Mouse (Mus musculus): ENCODE results near the gene Trpt1. TPM values are rescaled to one million over a fixed set of nuclear protein-coding genes. Genes with fewer than 3 reads are reported as not detected.

The Trpt1 gene
- polyA plus RNA-seq, 1 experiment from 2014 or later, result 22.0 TPM

- Histone ChIP-seq H3K27me3 (ENCODE audit: control insufficient read depth, insufficient read depth, low read length) (no peaks in the 10 kb centered on the region), H3K4me3 (ENCODE audit: control insufficient read depth in 1 of 2, insufficient read depth in 1 of 2, low read depth in 1 of 2, low read length in 2 of 2) (peak within 1 kb of the TSS; percentile 70 to 74), H3K9me3 (ENCODE audit: control insufficient read depth, low read length) (no peaks in the 10 kb centered on the region), H3K4me1 (ENCODE audit: control insufficient read depth in 2 of 2, insufficient read depth in 2 of 2, low read length in 2 of 2) (peaks cover 7 to 35% of the 10 kb centered on the region in 2 experiments), H3K27ac (replicated peaks in 1 of 2; ENCODE audit: control insufficient read depth in 1 of 2, insufficient read depth in 1 of 2, low read depth in 2 of 2, low read length in 2 of 2) (peak within 1 kb of the TSS; percentile 85 to 94), H3K36me3 (ENCODE audit: control insufficient read depth, insufficient read depth, low read length) (peaks cover 7% of the 10 kb centered on the region; the same call in 1 of the 2 replicates), H3K9ac (ENCODE audit: low read length) (peak within 1 kb of the TSS; percentile 92), H3K4me2 (ENCODE audit: low read length) (peak within 1 kb of the TSS; percentile 76)
- under 1% methylated on average over 49 of the region's 49 CpGs for WGBS
- peak; percentile 99 for ATAC-seq (ENCODE audit: insufficient number of reproducible peaks, insufficient read depth, low FRiP score, low read depth)
Observed at GRCm38 (mm10) chr19:7039841-7040636, 44.1 kb downstream of the Trpt1 start, which contains the start of gene Stip1. Gene Stip1, minus strand, starts transcription at chr19:7039967.

GRCm38 (mm10) chr19:7040637-7041130 lies 44.8 kb downstream of the Trpt1 start:
- no peak for ATAC-seq (ENCODE audit: insufficient number of reproducible peaks, insufficient read depth, low FRiP score, low read depth)
- H3K9ac ChIP-seq (ENCODE audit: low read length), result peak overlapping the region; percentile 83

GRCm38 (mm10) chr19:7041171-7041570 lies 45.2 kb downstream of the Trpt1 start:
- Histone ChIP-seq H3K9ac (ENCODE audit: low read length) (peak overlapping the region; percentile 83; the same call in 1 of the 2 replicates), H3K4me1 (ENCODE audit: control insufficient read depth in 2 of 2, insufficient read depth in 2 of 2, low read length in 2 of 2) (peaks cover 12 to 35% of the 10 kb centered on the region in 2 experiments), H3K9me3 (ENCODE audit: control insufficient read depth, low read length) (no peaks in the 10 kb centered on the region), H3K27ac (replicated peaks in 1 of 2; ENCODE audit: control insufficient read depth in 1 of 2, insufficient read depth in 1 of 2, low read depth in 2 of 2, low read length in 2 of 2) (peak overlapping the region; percentile 85 to 94; a peak in 2 of 4 replicates), H3K4me3 (ENCODE audit: control insufficient read depth in 1 of 2, insufficient read depth in 1 of 2, low read depth in 1 of 2, low read length in 2 of 2) (no peak overlapping the region), H3K36me3 (ENCODE audit: control insufficient read depth, insufficient read depth, low read length) (no peaks in the 10 kb centered on the region), H3K27me3 (ENCODE audit: control insufficient read depth, insufficient read depth, low read length) (no peaks in the 10 kb centered on the region), H3K4me2 (ENCODE audit: low read length) (peak overlapping the region; percentile 76; the same call in 1 of the 2 replicates)
- no peak for ATAC-seq (ENCODE audit: insufficient number of reproducible peaks, insufficient read depth, low FRiP score, low read depth)
- 77% methylated on average over 2 of the region's 2 CpGs for WGBS

More at GRCm38 (mm10) chr19:7040637-7041130, 44.8 kb downstream of the Trpt1 start:
- H3K36me3 ChIP-seq (ENCODE audit: control insufficient read depth, insufficient read depth, low read length), result 0 out of 2 replicates have a peak, but pooled peaks cover under 1% of the 10 kb centered on the region
- peak overlapping the region; percentile 47 to 55 for H3K4me3 ChIP-seq (ENCODE audit: control insufficient read depth in 1 of 2, insufficient read depth in 1 of 2, low read depth in 1 of 2, low read length in 2 of 2)
- WGBS, result 16% methylated on average over 13 of the region's 13 CpGs
- H3K4me1 ChIP-seq (ENCODE audit: control insufficient read depth in 2 of 2, insufficient read depth in 2 of 2, low read length in 2 of 2), result peaks cover 12 to 35% of the 10 kb centered on the region in 2 experiments
- H3K27ac ChIP-seq (replicated peaks in 1 of 2; ENCODE audit: control insufficient read depth in 1 of 2, insufficient read depth in 1 of 2, low read depth in 2 of 2, low read length in 2 of 2), result peak overlapping the region; percentile 85 to 94
- H3K9me3 ChIP-seq (ENCODE audit: control insufficient read depth, low read length), result no peaks in the 10 kb centered on the region
- H3K27me3 ChIP-seq (ENCODE audit: control insufficient read depth, insufficient read depth, low read length), result no peaks in the 10 kb centered on the region
- H3K4me2 ChIP-seq (ENCODE audit: low read length), result peak overlapping the region; percentile 76

DNA sequence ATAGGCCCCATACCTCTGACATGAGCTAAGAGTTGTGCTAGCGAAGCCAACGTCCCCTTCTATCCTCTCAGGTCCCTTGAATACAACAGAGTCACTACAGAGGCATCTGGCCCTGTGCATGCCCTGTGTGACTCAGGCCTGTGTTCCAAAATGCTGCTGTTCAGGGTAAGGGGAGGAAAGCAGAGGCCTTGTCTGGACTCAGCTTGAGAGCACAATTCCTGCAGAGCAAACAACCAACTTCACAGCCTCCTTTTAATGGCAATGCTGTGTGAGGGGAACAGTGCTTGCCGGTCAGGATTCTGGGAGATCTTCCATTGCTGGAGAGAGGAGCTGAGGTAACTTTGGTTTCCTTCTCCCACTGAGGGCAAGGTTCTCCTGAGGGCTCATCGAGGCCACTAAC lies 48.3 kb downstream of the Trpt1 start:
- WGBS, result 52% methylated on average over 4 of the region's 4 CpGs
- Histone ChIP-seq H3K9ac (ENCODE audit: low read length) (peak overlapping the region; percentile 42), H3K27me3 (ENCODE audit: control insufficient read depth, insufficient read depth, low read length) (no peaks in the 10 kb centered on the region), H3K4me3 (ENCODE audit: control insufficient read depth in 1 of 2, insufficient read depth in 1 of 2, low read depth in 1 of 2, low read length in 2 of 2) (no peak overlapping the region), H3K27ac (replicated peaks in 1 of 2; ENCODE audit: control insufficient read depth in 1 of 2, insufficient read depth in 1 of 2, low read depth in 2 of 2, low read length in 2 of 2) (peak overlapping the region; percentile 67 to 90), H3K36me3 (ENCODE audit: control insufficient read depth, insufficient read depth, low read length) (no peaks in the 10 kb centered on the region), H3K4me2 (ENCODE audit: low read length) (no peak overlapping the region), H3K9me3 (ENCODE audit: control insufficient read depth, low read length) (no peaks in the 10 kb centered on the region), H3K4me1 (ENCODE audit: control insufficient read depth in 2 of 2, insufficient read depth in 2 of 2, low read length in 2 of 2) (peaks cover 12 to 13% of the 10 kb centered on the region in 2 experiments)
- ATAC-seq (ENCODE audit: insufficient number of reproducible peaks, insufficient read depth, low FRiP score, low read depth), result no peak

DNA sequence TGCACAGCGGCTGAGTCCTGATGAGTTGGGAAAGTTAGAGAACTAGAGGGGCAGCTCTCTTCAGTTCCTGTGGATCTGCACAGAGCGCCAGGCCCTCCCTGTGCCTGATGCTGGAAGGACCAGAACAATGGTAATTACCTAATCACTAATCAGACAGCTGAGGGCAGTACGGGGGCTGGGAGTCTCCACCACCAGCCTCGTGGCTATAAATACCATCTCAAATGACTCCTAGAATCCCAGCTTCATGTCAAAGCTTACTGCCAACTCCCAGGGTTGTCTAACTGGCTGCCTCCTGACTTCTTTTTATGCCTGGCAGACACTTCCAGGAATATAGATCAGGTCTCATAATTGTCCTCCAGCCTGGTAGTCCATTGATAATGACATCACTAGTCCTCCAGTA lies 48.8 kb downstream of the Trpt1 start:
- peak overlapping the region; percentile 42 for H3K9ac ChIP-seq (ENCODE audit: low read length)
- peaks cover 12 to 13% of the 10 kb centered on the region in 2 experiments for H3K4me1 ChIP-seq (ENCODE audit: control insufficient read depth in 2 of 2, insufficient read depth in 2 of 2, low read length in 2 of 2)
- no peaks in the 10 kb centered on the region for H3K36me3 ChIP-seq (ENCODE audit: control insufficient read depth, insufficient read depth, low read length)
- H3K9me3 ChIP-seq (ENCODE audit: control insufficient read depth, low read length), result no peaks in the 10 kb centered on the region
- no peak for ATAC-seq (ENCODE audit: insufficient number of reproducible peaks, insufficient read depth, low FRiP score, low read depth)
- 15% methylated on average over 4 of the region's 4 CpGs for WGBS
- peak overlapping the region; percentile 67 to 90 for H3K27ac ChIP-seq (replicated peaks in 1 of 2; ENCODE audit: control insufficient read depth in 1 of 2, insufficient read depth in 1 of 2, low read depth in 2 of 2, low read length in 2 of 2)
- no peaks in the 10 kb centered on the region for H3K27me3 ChIP-seq (ENCODE audit: control insufficient read depth, insufficient read depth, low read length)
- H3K4me2 ChIP-seq (ENCODE audit: low read length), result no peak overlapping the region
- no peak overlapping the region for H3K4me3 ChIP-seq (ENCODE audit: control insufficient read depth in 1 of 2, insufficient read depth in 1 of 2, low read depth in 1 of 2, low read length in 2 of 2)

Other genes with a start within 250 kb of the Trpt1 start
- gene Rps6ka4, start 155.5 kb upstream of the Trpt1 start, polyA plus RNA-seq (2014; fragmentation: Nextera tagmentation; extraction: Ambion mirVana), result 11.1 and 13.9 TPM in 2 replicates
- 0.22 and 0.65 TPM in 2 replicates for gene Ccdc88b, start 137.9 kb upstream of the Trpt1 start, polyA plus RNA-seq (2014; fragmentation: Nextera tagmentation; extraction: Ambion mirVana)
- gene Trmt112, start 86.4 kb upstream of the Trpt1 start, polyA plus RNA-seq (2014; fragmentation: Nextera tagmentation; extraction: Ambion mirVana), result 81.9 and 95.0 TPM in 2 replicates
- gene Prdx5, start 86.0 kb upstream of the Trpt1 start, polyA plus RNA-seq (2014; fragmentation: Nextera tagmentation; extraction: Ambion mirVana), result 192 and 210 TPM in 2 replicates
- 14.4 and 18.0 TPM in 2 replicates for gene Esrra, start 74.3 kb upstream of the Trpt1 start, polyA plus RNA-seq (2014; fragmentation: Nextera tagmentation; extraction: Ambion mirVana)
- 1.4 and 1.7 TPM in 2 replicates for gene Catsperz, start 70.8 kb upstream of the Trpt1 start, polyA plus RNA-seq (2014; fragmentation: Nextera tagmentation; extraction: Ambion mirVana)
- 0.27 and 0.46 TPM in 2 replicates for gene Kcnk4, start 61.6 kb upstream of the Trpt1 start, polyA plus RNA-seq (2014; fragmentation: Nextera tagmentation; extraction: Ambion mirVana)
- gene Bad, start 54.3 kb upstream of the Trpt1 start, polyA plus RNA-seq (2014; fragmentation: Nextera tagmentation; extraction: Ambion mirVana), result 55.9 and 58.0 TPM in 2 replicates
- 20.7 and 20.8 TPM in 2 replicates for gene Gpr137, start 53.7 kb upstream of the Trpt1 start, polyA plus RNA-seq (2014; fragmentation: Nextera tagmentation; extraction: Ambion mirVana)
- gene Ppp1r14b, start 21.2 kb upstream of the Trpt1 start, polyA plus RNA-seq (2014; fragmentation: Nextera tagmentation; extraction: Ambion mirVana), result 170 and 184 TPM in 2 replicates
- gene Plcb3, start 19.7 kb upstream of the Trpt1 start, polyA plus RNA-seq (2014; fragmentation: Nextera tagmentation; extraction: Ambion mirVana), result 15.2 and 16.8 TPM in 2 replicates
- gene Fkbp2, start 15.6 kb upstream of the Trpt1 start, polyA plus RNA-seq (2014; fragmentation: Nextera tagmentation; extraction: Ambion mirVana), result 64.2 and 65.1 TPM in 2 replicates
- 141 and 153 TPM in 2 replicates for gene Vegfb, start 8.5 kb upstream of the Trpt1 start, polyA plus RNA-seq (2014; fragmentation: Nextera tagmentation; extraction: Ambion mirVana)
- gene Dnajc4, start 3.6 kb upstream of the Trpt1 start, polyA plus RNA-seq (2014; fragmentation: Nextera tagmentation; extraction: Ambion mirVana), result 40.0 and 42.9 TPM in 2 replicates
- gene Nudt22, start within 50 bp of the Trpt1 start, polyA plus RNA-seq (2014; fragmentation: Nextera tagmentation; extraction: Ambion mirVana), result 29.7 and 31.8 TPM in 2 replicates
- gene Fermt3, start 23.3 kb downstream of the Trpt1 start, polyA plus RNA-seq (2014; fragmentation: Nextera tagmentation; extraction: Ambion mirVana), result 5.2 and 6.6 TPM in 2 replicates
- 174 and 175 TPM in 2 replicates for gene Stip1, start 43.8 kb downstream of the Trpt1 start, polyA plus RNA-seq (2014; fragmentation: Nextera tagmentation; extraction: Ambion mirVana)
- 50.5 and 53.0 TPM in 2 replicates for gene Macrod1, start 60.7 kb downstream of the Trpt1 start, polyA plus RNA-seq (2014; fragmentation: Nextera tagmentation; extraction: Ambion mirVana)
- gene Flrt1, start 109.6 kb downstream of the Trpt1 start, polyA plus RNA-seq (2014; fragmentation: Nextera tagmentation; extraction: Ambion mirVana), result 1.4 and 1.5 TPM in 2 replicates
- 151 and 153 TPM in 2 replicates for gene Otub1, start 210.2 kb downstream of the Trpt1 start, polyA plus RNA-seq (2014; fragmentation: Nextera tagmentation; extraction: Ambion mirVana)
- 2,457 and 2,575 TPM in 2 replicates for gene Cox8a, start 221.5 kb downstream of the Trpt1 start, polyA plus RNA-seq (2014; fragmentation: Nextera tagmentation; extraction: Ambion mirVana)
- gene Naa40, start 245.1 kb downstream of the Trpt1 start, polyA plus RNA-seq (2014; fragmentation: Nextera tagmentation; extraction: Ambion mirVana), result 55.9 and 58.5 TPM in 2 replicates

All from heart, embryonic 14.5 days (tissue).